Mouse (Mus musculus) adrenal gland, adult 18-20 months (tissue): ENCODE results near the gene Tns3. TPM values are rescaled to one million over a fixed set of nuclear protein-coding genes. Genes with fewer than 3 reads are reported as not detected.
A peak's percentile ranks its signal among the peaks of the same experiment; 100 is the strongest.

Experiments used
- DNase-seq, 2 experiments: peaks; one replicate each; pipeline ENCODE4 v3.0.0; 2021 to 2022; ENCODE audit warnings: low spot score in 2 of 2
- total RNA-seq, 2 experiments: library from RNA; stranded (reverse); gene quantifications; 1 replicate in 1 of 2; 2 replicates in 1 of 2; pipeline ENCODE4 v1.2.3; 2021

Gene Tns3
- total RNA-seq, 2 experiments from 2014 or later, result 48.3 to 51.5 TPM

DNA sequence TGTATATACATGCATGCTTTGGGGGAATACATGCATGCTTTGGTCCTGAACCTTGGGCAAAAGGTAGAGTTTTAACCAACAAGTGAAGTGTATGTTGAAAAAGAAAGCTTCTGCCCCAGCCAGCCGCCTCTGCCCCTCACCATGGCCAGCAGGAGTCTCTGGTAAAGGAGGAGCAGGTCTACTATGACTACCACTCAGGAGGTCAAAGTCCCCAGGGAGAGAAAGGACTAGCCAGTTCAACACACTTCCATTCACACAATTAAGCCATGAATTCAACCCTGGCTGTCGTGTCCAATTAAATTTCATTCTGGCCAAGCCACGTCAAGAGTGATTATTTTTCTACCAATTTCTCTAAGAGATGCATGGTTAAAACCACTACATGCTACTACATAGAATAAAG, 81.2 kb downstream of the Tns3 start:
- no peak for DNase-seq

DNA sequence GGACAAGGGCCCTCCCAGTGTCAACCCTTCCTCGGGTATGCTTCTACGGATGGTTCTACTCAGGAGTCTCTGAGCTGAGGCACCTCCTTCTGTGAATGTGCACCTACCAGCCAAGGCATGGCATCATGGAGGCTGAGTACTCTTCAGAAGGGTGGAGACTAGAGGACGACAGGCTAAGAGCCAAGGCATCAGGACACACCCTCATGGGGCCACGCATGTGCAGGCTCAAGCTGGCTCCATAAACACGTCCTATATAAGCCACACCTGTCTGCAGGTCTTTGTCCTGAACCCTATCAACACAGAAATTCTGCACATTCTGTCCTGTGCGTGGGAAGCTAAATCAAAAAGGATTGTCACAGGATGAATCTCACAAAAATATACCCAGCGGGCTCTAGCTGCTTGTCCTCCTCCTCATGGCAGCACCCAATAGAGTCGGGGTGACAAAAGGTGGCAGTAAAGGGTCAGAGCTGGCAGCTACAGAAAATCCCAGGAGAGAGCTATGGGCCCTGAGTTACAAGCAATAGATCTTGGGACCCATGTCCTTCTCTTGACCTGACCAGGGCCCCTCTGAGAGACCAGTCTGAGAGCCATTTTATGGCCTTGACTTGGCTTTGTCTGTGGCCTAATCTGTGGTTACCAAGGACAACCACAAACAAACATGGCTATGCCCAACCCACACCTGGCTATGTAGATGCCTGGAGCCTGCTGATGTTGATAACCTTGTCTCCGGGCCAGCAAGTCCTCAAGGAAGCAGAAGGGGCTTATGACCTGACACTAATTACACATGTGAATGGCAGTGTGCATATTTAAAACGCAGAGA, 82.0 kb downstream of the Tns3 start:
- no peak for DNase-seq

DNA sequence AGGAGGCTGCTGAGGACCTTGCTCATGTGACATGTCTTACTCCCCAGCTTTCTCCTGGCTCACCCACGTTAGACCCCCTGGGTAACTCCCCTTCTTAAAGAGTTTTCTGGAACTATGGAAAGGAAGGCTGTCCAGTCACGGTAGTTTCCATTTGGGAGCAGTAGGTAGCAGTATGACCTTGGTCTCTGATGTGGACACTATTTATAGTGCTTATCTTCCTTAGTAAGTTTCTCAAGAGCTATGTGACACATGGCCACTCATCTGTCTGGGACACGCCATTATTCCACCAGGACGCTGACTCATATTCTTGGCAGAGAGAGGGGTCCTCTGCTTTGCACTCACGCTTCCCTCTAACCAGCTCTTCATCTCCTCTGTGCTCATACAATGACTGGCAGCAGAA, 84.5 kb downstream of the Tns3 start:
- peak in 1 of 2 experiments; percentile 30 for DNase-seq

DNA sequence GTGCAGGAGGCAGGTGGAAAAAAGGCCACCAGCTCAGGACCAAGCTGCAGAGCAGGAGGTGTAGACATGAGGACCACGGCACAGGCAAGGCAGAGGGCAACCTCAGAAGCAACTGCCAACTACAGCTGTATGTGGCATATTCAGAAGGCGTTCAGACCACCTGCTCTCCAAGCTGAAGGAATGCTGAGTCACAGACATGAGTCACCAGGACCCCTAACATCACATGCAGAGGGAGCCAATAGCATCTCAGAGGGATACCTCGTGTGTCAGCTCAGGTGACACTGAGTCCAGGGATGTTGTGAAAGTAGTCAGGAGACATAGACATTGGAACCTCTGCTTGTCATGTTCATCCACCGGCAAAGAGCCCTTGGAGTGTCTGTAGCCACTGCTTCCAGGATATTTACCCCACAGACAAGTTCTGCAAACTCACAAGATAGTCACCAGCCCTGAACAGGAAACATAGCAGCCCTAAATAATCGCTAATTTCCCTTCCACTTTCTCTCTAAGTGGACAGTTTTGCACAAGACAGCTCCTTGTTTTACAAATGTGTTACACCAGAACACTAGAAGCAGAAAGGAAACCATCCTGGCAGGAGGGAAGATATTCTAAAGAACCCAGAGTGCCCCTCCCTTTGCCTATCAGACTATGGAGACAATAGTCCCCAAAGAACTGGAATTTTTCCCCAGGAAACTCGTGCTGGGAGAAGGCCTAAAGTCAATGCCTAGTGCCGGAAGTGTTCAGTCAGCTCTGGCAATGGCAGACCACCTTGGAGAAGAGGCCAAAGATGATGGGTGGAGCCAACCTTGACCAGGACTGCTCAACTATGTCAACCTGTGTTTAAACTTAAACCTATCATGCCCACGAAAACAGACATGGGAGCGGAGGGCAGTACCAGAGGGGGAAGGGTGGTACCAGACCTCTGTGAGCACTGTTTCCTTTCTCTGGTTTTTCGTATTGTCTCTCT, 88.8 kb downstream of the Tns3 start:
- DNase-seq, result no peak

DNA sequence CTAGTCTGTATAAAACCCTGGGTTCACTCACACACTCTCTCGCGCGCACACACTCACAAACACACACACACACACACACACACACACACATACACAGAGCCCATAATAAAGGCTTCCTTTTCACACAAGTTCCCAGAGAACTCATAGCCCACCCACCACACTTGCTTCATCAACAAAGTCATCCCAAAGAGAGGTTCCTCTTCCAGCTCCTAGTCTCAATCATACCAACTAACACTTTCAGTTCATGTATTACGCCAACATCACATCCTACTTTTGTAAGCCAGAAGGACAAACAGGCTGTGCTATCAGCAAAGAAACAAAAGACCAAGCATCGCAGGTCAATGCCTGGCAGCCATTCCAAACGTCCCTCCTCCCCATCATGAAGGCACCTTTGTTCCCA, 89.8 kb downstream of the Tns3 start:
- no peak for DNase-seq

DNA sequence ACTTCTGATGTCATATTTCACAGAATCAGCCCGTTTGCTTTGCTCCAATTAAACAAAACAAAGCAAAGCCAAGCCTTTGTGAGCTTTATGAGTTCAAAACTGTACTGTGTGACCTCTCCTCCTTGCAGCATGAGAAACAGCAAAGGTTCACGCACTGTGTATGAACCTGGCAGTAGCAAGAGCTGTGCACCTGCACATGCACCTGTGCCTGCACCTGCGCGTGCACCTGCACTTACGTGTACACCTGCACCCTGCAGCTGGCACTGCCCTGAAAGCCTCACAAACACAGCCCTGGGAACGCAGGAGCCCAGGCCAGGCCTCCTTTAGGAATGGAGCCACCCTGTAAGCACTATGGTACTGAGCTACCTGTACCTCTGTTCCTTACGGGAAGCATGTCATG, 91.6 kb downstream of the Tns3 start:
- no peak for DNase-seq

DNA sequence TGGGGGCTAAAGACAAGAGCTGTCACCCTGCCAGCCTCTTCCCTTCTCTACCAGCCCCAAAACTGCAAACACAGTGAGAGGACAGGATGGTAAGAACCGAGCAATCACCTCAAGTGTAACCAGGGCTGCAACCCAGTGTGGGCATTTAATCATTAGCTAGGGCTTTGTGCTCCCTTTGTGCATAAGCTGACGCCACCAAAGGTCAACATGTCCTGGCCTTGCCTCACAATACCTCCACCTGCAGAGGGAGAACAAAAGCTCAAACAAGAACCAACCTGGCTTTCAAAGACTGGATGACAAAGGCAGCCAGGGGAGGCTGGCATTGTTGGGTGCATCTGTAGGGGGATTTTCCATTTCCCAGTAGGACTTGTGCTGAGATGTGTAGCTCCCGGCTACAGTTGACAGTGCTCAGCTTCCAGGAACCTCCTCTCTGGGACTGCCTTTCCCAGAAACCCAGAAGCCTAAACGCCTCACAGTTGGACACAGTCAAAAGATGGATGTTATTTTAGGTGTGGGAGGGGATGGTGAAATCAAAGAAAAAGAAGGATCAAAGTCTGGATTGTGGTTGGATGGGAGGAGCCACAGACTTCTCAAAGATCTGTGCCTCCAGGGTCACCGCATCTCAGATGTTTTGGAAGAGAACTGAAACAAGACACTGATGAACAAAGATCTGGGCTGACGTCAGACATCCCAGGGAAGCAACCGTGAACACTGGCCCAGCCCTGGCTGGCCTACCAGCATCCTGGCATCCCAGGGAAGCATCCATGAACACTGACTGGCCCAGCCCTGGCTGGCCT, 94.9 kb downstream of the Tns3 start:
- no peak for DNase-seq

GRCm38 (mm10) chr11:8568829-8569228, 95.5 kb downstream of the Tns3 start:
- DNase-seq, result no peak

GRCm38 (mm10) chr11:8566250-8566853, 98.0 kb downstream of the Tns3 start:
- DNase-seq, result no peak

DNA sequence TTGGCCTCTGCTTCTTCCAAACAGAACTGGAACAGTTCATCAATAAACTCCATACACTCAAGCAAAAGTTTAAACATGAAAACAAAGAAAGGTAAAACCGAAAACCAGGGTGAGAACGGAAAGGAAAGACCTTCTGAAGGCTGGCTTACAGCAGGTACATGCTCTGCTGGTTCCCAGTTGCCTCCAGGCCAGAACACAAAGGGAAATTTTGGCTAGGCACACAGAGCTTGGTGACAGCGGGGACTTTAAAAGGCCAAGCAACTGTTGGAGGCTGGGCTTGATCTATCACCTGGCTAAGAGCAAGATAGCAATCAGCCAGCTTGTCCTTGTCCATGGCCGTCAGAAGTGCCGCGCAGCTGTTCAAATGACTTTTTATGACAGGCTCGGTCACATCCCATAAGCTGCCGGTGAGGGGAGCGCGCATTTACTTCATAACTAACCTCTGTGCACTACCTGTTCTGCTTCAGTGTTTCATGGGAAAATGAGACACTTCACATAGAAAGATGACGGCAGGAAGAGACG, 105.5 kb downstream of the Tns3 start:
- no peak for DNase-seq

DNA sequence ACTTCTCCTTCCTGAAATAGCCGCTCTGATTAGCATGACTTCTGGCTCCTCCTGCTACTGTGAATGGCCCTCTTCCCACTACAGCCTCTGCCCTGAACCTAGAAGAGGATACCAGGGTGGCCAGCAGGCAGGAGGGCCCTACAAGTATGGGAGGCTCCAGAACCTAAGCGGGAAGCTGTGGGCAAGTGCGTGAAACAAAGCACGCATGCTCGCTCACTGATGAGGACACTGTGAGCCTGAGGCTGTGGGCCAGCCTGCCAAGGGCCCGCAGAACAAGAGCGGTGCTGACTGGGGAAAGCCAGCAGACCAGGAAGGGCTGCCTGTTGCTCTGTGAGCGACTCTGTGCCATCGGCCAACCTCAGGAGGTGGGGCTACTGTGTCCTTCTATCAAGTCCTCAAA, 106.1 kb downstream of the Tns3 start:
- DNase-seq, result no peak

- DNase-seq, result no peak
Measured at GRCm38 (mm10) chr11:8557006-8557405, 107.3 kb downstream of the Tns3 start.

- DNase-seq, result no peak
Measured at GRCm38 (mm10) chr11:8551710-8552109, 112.6 kb downstream of the Tns3 start.

DNA sequence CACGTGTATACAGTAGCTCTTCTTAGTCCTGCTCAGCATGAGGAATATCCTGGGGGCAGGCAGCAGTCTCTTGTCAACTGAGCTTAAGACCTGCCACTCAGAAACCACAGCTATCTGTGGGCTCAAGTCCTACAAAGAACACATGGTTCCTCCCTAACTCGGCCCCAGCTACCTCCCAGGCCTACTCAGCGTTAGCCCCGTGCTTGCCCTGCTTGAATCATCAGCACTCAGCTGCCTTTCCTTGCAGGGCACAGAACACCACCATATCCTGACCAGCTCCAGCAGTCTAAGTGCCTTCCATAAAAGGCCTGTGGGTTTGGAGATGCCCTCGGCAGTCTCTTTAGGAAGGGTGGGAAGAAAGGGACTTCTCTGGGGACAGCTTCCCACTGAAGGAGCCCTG, 116.7 kb downstream of the Tns3 start:
- DNase-seq, result no peak

- DNase-seq, result peak in 1 of 2 experiments; percentile 39
Measured at GRCm38 (mm10) chr11:8545798-8546197, 118.5 kb downstream of the Tns3 start.

- no peak for DNase-seq
Measured at GRCm38 (mm10) chr11:8544355-8544754, 120.0 kb downstream of the Tns3 start.

- no peak for DNase-seq
Measured at GRCm38 (mm10) chr11:8541222-8541815, 123.0 kb downstream of the Tns3 start.

DNA sequence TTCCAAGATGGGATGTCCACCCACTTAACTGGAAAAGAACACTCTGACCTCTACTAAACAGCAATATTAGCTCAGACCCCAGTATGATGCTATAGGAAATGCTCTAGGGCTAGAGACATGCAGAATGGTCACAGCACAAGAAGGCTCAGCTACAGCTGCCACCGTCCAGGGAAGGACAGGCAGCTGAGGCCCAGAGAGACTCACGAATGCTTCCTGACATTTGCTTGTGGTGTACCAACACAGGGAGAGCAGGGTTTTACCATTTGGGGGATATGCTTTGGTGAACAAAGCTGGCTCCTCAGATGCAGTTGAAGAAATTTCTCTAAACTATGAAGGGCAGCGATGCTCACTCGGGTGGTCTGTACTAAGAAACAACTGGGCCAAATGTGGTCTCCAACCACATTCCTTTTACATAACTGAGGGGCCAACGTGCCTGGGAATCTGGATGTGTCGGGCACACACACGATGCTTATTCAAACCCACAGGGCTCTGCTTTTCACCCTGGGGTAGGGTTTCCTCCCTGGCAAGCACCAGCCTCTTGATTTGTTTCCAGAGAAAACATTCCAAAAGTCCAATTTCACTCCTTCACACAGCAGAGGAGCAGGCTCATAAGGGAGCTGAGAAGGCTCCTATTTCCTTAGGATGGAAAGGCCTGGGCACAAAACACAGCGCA, 124.6 kb downstream of the Tns3 start:
- no peak for DNase-seq

DNA sequence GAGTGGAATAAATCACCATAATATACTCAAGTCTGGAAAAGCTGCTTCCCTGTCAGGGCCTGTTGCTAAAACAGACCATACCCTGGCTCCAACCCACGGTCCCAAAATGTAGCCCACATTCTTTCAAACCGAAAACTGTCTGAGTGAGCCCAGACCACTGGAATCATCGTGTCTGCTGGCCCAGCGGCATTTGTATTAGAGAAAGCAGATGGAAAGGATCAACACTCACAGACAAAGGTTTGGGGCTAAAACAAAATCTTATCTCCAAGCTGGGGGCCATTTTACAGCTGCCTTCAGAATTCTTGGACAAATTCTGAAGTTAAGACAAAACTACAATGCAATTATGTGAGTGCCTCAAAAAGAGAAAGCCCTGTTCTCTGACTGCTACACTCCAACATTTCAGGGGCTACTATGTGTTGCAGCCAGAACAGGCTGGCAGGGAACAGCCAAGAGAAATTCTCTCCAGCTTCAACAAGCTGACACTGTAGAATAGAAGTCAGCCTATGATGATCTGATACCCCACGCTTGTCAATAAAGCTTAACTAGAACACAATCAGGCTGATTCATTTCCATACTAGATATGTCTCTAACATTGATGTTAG, 127.2 kb downstream of the Tns3 start:
- DNase-seq, result no peak
